Mouse (Mus musculus) forebrain, embryonic 14.5 days (tissue): ENCODE data around the gene Trmt10a. TPM values are rescaled to one million over a fixed set of nuclear protein-coding genes. Genes with fewer than 3 reads are reported as not detected.

ENCODE experiments used
- ATAC-seq: fragments of 200-750 bp; cut with Nextera tagmentation; 2 replicates; pipeline ENCODE4 v1.8.0; 2017; ENCODE audit warnings: mild to moderate bottlenecking, moderate library complexity
- DNase-seq: peaks from one replicate; pipeline ENCODE4 v3.0.0-alpha.2; 2015; ENCODE audit warnings: low spot score
- H3K27ac ChIP-seq: fragments of 300-500 bp; sonication (generic); 2 replicates; pipeline ENCODE4 v1.5.1; 2014; ENCODE audit warnings: low read depth, mild to moderate bottlenecking, control low read depth, low read length, moderate library complexity
- H3K27me3 ChIP-seq: fragments of 300-500 bp; sonication (generic); replicated peaks from 2 replicates; pipeline ENCODE4 v1.6.1; 2014; ENCODE audit warnings: low read length, control low read depth, mixed read lengths; ENCODE audit not compliant: control insufficient read depth, insufficient read depth
- H3K36me3 ChIP-seq: fragments of 300-500 bp; sonication (generic); 2 replicates; pipeline ENCODE4 v1.6.1; 2014; ENCODE audit warnings: low read length, control low read depth; ENCODE audit not compliant: control insufficient read depth, insufficient read depth
- H3K4me1 ChIP-seq: fragments of 300-500 bp; sonication (generic); 2 replicates; pipeline ENCODE4 v1.6.1; 2014; ENCODE audit warnings: antibody characterized with exemption, low read length, control low read depth; ENCODE audit not compliant: control insufficient read depth, insufficient read depth
- H3K4me2 ChIP-seq: fragments of 300-500 bp; sonication (generic); 2 replicates; pipeline ENCODE4 v1.6.1; 2014; ENCODE audit warnings: mild to moderate bottlenecking, control low read depth, low read length
- H3K4me3 ChIP-seq: fragments of 300-500 bp; sonication (generic); 2 replicates; pipeline ENCODE4 v1.5.1; 2014; ENCODE audit warnings: low read depth, low read length, control low read depth
- H3K9ac ChIP-seq: fragments of 300-500 bp; sonication (generic); 2 replicates; pipeline ENCODE4 v1.6.1; 2014; ENCODE audit warnings: mild to moderate bottlenecking, low read length, control low read depth, moderate library complexity
- H3K9me3 ChIP-seq: fragments of 300-500 bp; sonication (generic); replicated peaks from 2 replicates; pipeline ENCODE4 v1.6.1; 2016; ENCODE audit warnings: low read length, control low read depth, mixed read lengths; ENCODE audit not compliant: control insufficient read depth
- WGBS: fragments of 180-500 bp; shearing (Covaris S2); extraction: QIAGEN DNeasy Blood & Tissue Kit; methylation state at CpG from one replicate; pipeline ENCODE4 v1.1.7; 2014; 5-methylcytosine and 5-hydroxymethylcytosine counted together
- polyA plus RNA-seq: library from polyadenylated mRNA; unstranded; fragments of >200 nt; fragmentation: Nextera tagmentation; extraction: Ambion mirVana; gene quantifications from 2 replicates; pipeline ENCODE4 v1.2.1, GENCODE M21; 2014

Trmt10a gene
- polyA plus RNA-seq, 1 experiment from 2014 or later = 9.5 TPM

- Histone ChIP-seq H3K4me3 (peak overlapping the region; percentile 13; the same call in 1 of the 2 replicates), H3K4me1 (no peaks in the 10 kb centered on the region), H3K27ac (no peak overlapping the region), H3K9me3 (no peaks in the 10 kb centered on the region), H3K36me3 (no peaks in the 10 kb centered on the region), H3K27me3 (no peaks in the 10 kb centered on the region), H3K9ac (peak overlapping the region; percentile 53), H3K4me2 (peak overlapping the region; percentile 45)
- peak; percentile 97 for DNase-seq
- WGBS = 27% methylated on average over 20 of the region's 20 CpGs
- peak; percentile 97 for ATAC-seq
Measured at GRCm38 (mm10) chr3:138197973-138198721, 54.9 kb downstream of the Trmt10a start.

- Histone ChIP-seq H3K27me3 (no peaks in the 10 kb centered on the region), H3K36me3 (no peaks in the 10 kb centered on the region), H3K9ac (no peak overlapping the region), H3K9me3 (no peaks in the 10 kb centered on the region), H3K27ac (no peak overlapping the region), H3K4me2 (no peak overlapping the region; the same call in 1 of the 2 replicates), H3K4me1 (no peaks in the 10 kb centered on the region), H3K4me3 (no peak overlapping the region)
- DNase-seq (no peak), ATAC-seq (no peak)
- WGBS = 78% methylated on average over 7 of the region's 7 CpGs
Measured at GRCm38 (mm10) chr3:138198722-138199068, 55.4 kb downstream of the Trmt10a start.

- no peak overlapping the region for H3K9ac ChIP-seq
- H3K27ac ChIP-seq = no peak overlapping the region
- H3K36me3 ChIP-seq = no peaks in the 10 kb centered on the region
- H3K27me3 ChIP-seq = no peaks in the 10 kb centered on the region
- no peak overlapping the region for H3K4me3 ChIP-seq
- DNase-seq (no peak), ATAC-seq (no peak)
- no peak overlapping the region for H3K4me2 ChIP-seq
- no peaks in the 10 kb centered on the region for H3K4me1 ChIP-seq
- 89% methylated on average over 3 of the region's 3 CpGs for WGBS
- no peaks in the 10 kb centered on the region; the same call in 1 of the 2 replicates for H3K9me3 ChIP-seq
Measured at GRCm38 (mm10) chr3:138208821-138209220, 65.6 kb downstream of the Trmt10a start.

Other genes with a start within 250 kb of the Trmt10a start
- 143 and 153 TPM in 2 replicates for gene Lamtor3, start 224.9 kb upstream of the Trmt10a start, polyA plus RNA-seq
- 2.4 and 4.4 TPM in 2 replicates for gene Dapp1, start 161.9 kb upstream of the Trmt10a start, polyA plus RNA-seq
- gene 1110002E22Rik, start 78.4 kb upstream of the Trmt10a start, polyA plus RNA-seq = 0.03 and 0.04 TPM in 2 replicates
- not detected in 2 replicates for gene Gm5105, start 76.1 kb upstream of the Trmt10a start, polyA plus RNA-seq
- 7.5 and 8.6 TPM in 2 replicates for gene Mttp, start 1.5 kb downstream of the Trmt10a start, polyA plus RNA-seq
- gene 4930579F01Rik, start 50.4 kb downstream of the Trmt10a start, polyA plus RNA-seq = not detected in 2 replicates
- gene Adh7, start 74.3 kb downstream of the Trmt10a start, polyA plus RNA-seq = 0.14 and 0.96 TPM in 2 replicates
- 0.47 and 0.57 TPM in 2 replicates for gene Adh1, start 117.5 kb downstream of the Trmt10a start, polyA plus RNA-seq
- gene Adh6a, start 169.8 kb downstream of the Trmt10a start, polyA plus RNA-seq = not detected in 2 replicates
- 0.20 and 0.37 TPM in 2 replicates for gene Adh6b, start 198.3 kb downstream of the Trmt10a start, polyA plus RNA-seq